Mouse (Mus musculus) cerebellum, adult 2 months (tissue): ENCODE results near the gene Zfp319. TPM values are rescaled to one million over a fixed set of nuclear protein-coding genes. Genes with fewer than 3 reads are reported as not detected.

Source experiments
- DNase-seq, 2 experiments: peaks; one replicate each; pipeline ENCODE4 v3.0.0; 2021
- H3K27ac ChIP-seq: fragments of 200-500 bp; 2 replicates; pipeline ENCODE4 v1.5.1; 2012; ENCODE audit warnings: low read length, control low read depth, inconsistent platforms; ENCODE audit not compliant: insufficient read depth
- H3K27me3 ChIP-seq: fragments of 200-500 bp; 2 replicates; pipeline ENCODE4 v1.6.1; 2012; ENCODE audit warnings: inconsistent platforms, mild to moderate bottlenecking, low read length, moderate library complexity; ENCODE audit not compliant: control insufficient read depth, insufficient read depth
- H3K4me1 ChIP-seq: fragments of 200-500 bp; 2 replicates; pipeline ENCODE4 v1.6.1; 2011; ENCODE audit warnings: low read length; ENCODE audit not compliant: control insufficient read depth, insufficient read depth
- H3K4me3 ChIP-seq: fragments of 200-500 bp; replicated peaks from 2 replicates; pipeline ENCODE3; 2011; ENCODE audit warnings: mild to moderate bottlenecking, low read depth, low read length, control low read depth; ENCODE audit not compliant: insufficient read depth
- CTCF ChIP-seq: fragments of 200-500 bp; IDR thresholded peaks from 2 replicates; pipeline ENCODE4 v1.5.1; 2011; ENCODE audit warnings: low read depth, mild to moderate bottlenecking, control low read depth, low read length, moderate library complexity, borderline replicate concordance; ENCODE audit not compliant: insufficient read depth
- POLR2A ChIP-seq: fragments of 200-500 bp; IDR thresholded peaks from 2 replicates; pipeline ENCODE4 v1.6.1; 2011; ENCODE audit warnings: low read length, control low read depth, borderline replicate concordance; ENCODE audit not compliant: insufficient read depth
- WGBS: fragments of 180-500 bp; shearing (Covaris S2); methylation state at CpG from one replicate; pipeline ENCODE4 v1.1.7; 2018; 5-methylcytosine and 5-hydroxymethylcytosine counted together
- polyA plus RNA-seq: library from polyadenylated mRNA; depleted of rRNA; stranded (reverse); fragments of >200 nt; gene quantifications from 2 replicates; pipeline ENCODE4 v1.2.3, GENCODE M21; 2012

The Zfp319 gene
- polyA plus RNA-seq, 1 experiment: 11.0 TPM

GRCm38 (mm10) chr8:95348356-95348755, 16.6 kb upstream of the Zfp319 start:
- H3K4me3 ChIP-seq: no peak overlapping the region
- peaks cover 4% of the 10 kb centered on the region; the same call in 1 of the 2 replicates for H3K4me1 ChIP-seq
- no peak for DNase-seq
- no peak for TF ChIP-seq CTCF
- no peak for TF ChIP-seq POLR2A
- H3K27ac ChIP-seq: no peak overlapping the region
- 96% methylated on average over 2 of the region's 2 CpGs for WGBS
- H3K27me3 ChIP-seq: no peaks in the 10 kb centered on the region

- no peak overlapping the region for H3K4me3 ChIP-seq
- no peak overlapping the region for H3K27ac ChIP-seq
- peaks cover 4% of the 10 kb centered on the region; the same call in 1 of the 2 replicates for H3K4me1 ChIP-seq
- DNase-seq: peak; percentile 27 to 44
- peak; percentile 61; the same call in 1 of the 2 replicates for TF ChIP-seq CTCF
- TF ChIP-seq POLR2A: no peak
- no peaks in the 10 kb centered on the region for H3K27me3 ChIP-seq
- WGBS: 15% methylated on average over 8 of the region's 8 CpGs
These were observed 15.1 kb upstream of the Zfp319 start for GRCm38 (mm10) chr8:95346643-95347545.

GRCm38 (mm10) chr8:95344668-95345067, 12.9 kb upstream of the Zfp319 start:
- DNase-seq: no peak
- TF ChIP-seq CTCF (no peak), POLR2A (no peak)
- Histone ChIP-seq H3K27ac (no peak overlapping the region), H3K4me1 (peaks cover 4% of the 10 kb centered on the region; the same call in 1 of the 2 replicates), H3K4me3 (no peak overlapping the region), H3K27me3 (no peaks in the 10 kb centered on the region)
- 83% methylated on average over 6 of the region's 6 CpGs for WGBS

- Histone ChIP-seq H3K4me3 (no peak overlapping the region), H3K27ac (no peak overlapping the region), H3K4me1 (no peaks in the 10 kb centered on the region), H3K27me3 (no peaks in the 10 kb centered on the region)
- DNase-seq: no peak
- TF ChIP-seq POLR2A (no peak), CTCF (no peak)
- WGBS: 70% methylated on average over 5 of the region's 5 CpGs
These were observed 10.0 kb upstream of the Zfp319 start for GRCm38 (mm10) chr8:95341721-95342120.

GRCm38 (mm10) chr8:95336363-95336762, 4.6 kb upstream of the Zfp319 start:
- TF ChIP-seq POLR2A: no peak
- no peak for TF ChIP-seq CTCF
- no peaks in the 10 kb centered on the region for H3K4me1 ChIP-seq
- H3K4me3 ChIP-seq: no peak overlapping the region
- no peak for DNase-seq
- no peaks in the 10 kb centered on the region for H3K27me3 ChIP-seq
- no peak overlapping the region for H3K27ac ChIP-seq

- DNase-seq: no peak
- Histone ChIP-seq H3K4me1 (no peaks in the 10 kb centered on the region; the same call in 1 of the 2 replicates), H3K27me3 (no peaks in the 10 kb centered on the region), H3K27ac (no peak overlapping the region), H3K4me3 (no peak overlapping the region)
- 90% methylated on average over 1 of the region's 1 CpGs for WGBS
- TF ChIP-seq POLR2A (no peak), CTCF (no peak)
These were observed 4.0 kb upstream of the Zfp319 start for GRCm38 (mm10) chr8:95335706-95336105.

- peak overlapping the region; percentile 88 for H3K4me3 ChIP-seq
- H3K27me3 ChIP-seq: no peaks in the 10 kb centered on the region
- WGBS: 22% methylated on average over 21 of the region's 21 CpGs
- DNase-seq: no peak
- TF ChIP-seq CTCF (no peak), POLR2A (no peak)
- H3K4me1 ChIP-seq: no peaks in the 10 kb centered on the region; the same call in 1 of the 2 replicates
- peak overlapping the region; percentile 17 for H3K27ac ChIP-seq
These were observed 868 bp upstream of the Zfp319 start for GRCm38 (mm10) chr8:95332437-95333199.

- no peak for TF ChIP-seq POLR2A
- no peaks in the 10 kb centered on the region; the same call in none of the 2 replicates for H3K4me1 ChIP-seq
- peak overlapping the region; percentile 88 for H3K4me3 ChIP-seq
- H3K27ac ChIP-seq: peak overlapping the region; percentile 65
- no peaks in the 10 kb centered on the region for H3K27me3 ChIP-seq
- DNase-seq: no peak
- under 1% methylated on average over 38 of the region's 38 CpGs for WGBS
These were observed 512 bp downstream of the Zfp319 start for GRCm38 (mm10) chr8:95331156-95331719.
